Mouse (Mus musculus): Measurements from ENCODE around the gene Mrap. TPM values are rescaled to one million over a fixed set of nuclear protein-coding genes. Genes with fewer than 3 reads are reported as not detected.

Gene Mrap
- polyA plus RNA-seq (2015; fragmentation: Nextera tagmentation; extraction: Ambion mirVana) = 0.18 and 0.39 TPM in 2 replicates

DNA sequence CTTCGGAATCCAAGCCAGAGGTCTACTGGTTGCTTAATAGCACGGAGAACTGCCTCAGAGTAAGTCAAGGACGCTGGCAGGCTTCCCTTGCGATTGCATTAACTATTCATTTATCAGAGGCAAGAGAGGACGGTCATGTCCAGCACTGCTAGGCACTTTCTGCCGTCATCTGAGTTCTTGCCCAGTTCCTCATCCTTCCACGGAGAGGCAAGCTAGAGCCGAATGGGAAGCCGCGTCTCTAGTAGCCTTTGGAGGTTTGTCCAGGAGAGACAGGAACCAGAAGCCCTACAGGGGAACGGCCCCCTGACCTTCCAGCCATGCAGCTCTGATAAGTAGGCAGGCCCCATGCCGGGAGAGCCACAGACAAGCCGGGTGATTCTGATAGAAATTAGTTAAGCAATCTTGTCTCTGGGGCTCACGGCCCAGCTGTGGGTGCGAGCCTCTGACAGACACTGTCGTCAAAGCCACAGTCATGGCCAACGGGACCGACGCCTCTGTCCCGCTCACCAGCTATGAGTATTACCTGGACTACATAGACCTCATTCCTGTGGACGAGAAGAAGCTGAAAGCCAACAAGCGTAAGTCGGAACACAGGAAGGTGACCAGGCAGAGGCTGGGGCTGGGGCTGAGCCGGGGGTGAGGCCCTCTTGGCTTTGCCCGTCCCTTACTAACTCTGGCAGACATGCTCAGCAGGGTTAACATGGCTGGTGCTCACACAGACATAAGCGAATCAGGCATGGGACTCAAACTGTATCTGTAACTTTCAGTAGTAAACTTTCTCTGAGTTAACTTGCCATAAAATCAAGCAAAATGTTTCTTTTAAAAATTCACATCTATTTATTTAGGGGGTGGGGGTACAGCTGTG is at the start of gene Mrap:
Gene Mrap, plus strand, starts transcription at position 116 of the 865 bp plus-strand sequence.

DNA sequence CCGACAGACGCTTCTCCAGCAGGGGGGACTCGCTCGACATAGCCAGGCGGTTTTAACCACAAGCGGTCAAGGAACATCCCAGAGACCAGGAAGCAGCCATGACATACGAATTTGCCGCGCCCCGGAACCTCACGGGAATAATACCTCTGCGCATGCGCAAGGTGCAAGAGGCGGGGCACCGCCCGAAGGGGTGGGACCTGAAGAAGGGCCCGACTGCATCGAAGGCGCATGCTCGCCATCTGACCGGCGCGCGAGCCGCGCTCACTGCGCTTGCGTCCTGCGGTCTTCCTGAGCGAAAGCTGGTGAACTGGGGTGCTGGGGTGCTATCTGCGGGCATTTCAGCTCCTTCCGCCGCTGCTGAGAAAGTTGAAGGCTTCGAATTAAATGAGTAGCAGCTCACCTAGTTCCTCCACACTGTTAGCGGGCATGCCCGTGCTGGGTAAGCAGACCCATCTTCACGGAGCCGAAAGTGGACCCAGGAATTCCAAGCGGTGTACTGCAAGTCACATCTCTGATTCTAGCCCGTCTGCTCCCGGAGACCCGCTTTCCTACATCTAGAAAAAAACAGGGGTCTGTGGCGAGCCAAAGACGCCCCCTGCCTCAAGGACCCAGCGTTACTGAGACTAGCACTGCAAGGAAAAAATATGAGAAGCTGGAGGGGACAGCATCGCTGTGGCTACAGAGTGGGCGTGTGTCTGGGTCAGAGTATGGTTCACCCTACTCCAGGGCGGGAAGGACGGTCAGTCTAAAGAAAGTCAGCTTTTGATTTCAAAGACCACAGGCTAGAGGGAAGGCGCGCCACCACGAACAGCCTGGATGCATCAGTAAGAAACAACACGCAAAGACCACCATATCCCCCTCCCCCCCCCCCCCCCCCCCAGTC is 10.5 kb upstream of the Mrap start, which contains the start of gene Mis18a:
Gene Mis18a, minus strand, starts transcription at position 172 of the 883 bp plus-strand sequence.

Other genes starting within 250 kb of the Mrap start
- gene Mis18a, start 10.8 kb upstream of the Mrap start, polyA plus RNA-seq (2015; fragmentation: Nextera tagmentation; extraction: Ambion mirVana) = 20.6 and 21.3 TPM in 2 replicates
- gene Urb1, start 72.2 kb downstream of the Mrap start, polyA plus RNA-seq (2015; fragmentation: Nextera tagmentation; extraction: Ambion mirVana) = 4.6 and 5.5 TPM in 2 replicates
- 2.9 and 3.5 TPM in 2 replicates for gene Eva1c, start 88.5 kb downstream of the Mrap start, polyA plus RNA-seq (2015; fragmentation: Nextera tagmentation; extraction: Ambion mirVana)
- gene Cfap298, start 196.9 kb downstream of the Mrap start, polyA plus RNA-seq (2015; fragmentation: Nextera tagmentation; extraction: Ambion mirVana) = 48.1 and 54.4 TPM in 2 replicates

Data from neural tube, postnatal 0 days (tissue).